Mouse (Mus musculus): ENCODE measurements around the gene Txndc5.

- TF ChIP-seq CTCF (IDR thresholded peaks at IDR 0.05; ENCODE audit: low read depth, low read length) = no peak
- no peak for TF ChIP-seq GATA1 (IDR thresholded peaks at IDR 0.05; ENCODE audit: borderline replicate concordance, low read length)
Observed at GRCm38 (mm10) chr13:38554611-38555010, 26.0 kb upstream of the Txndc5 start.

Measured in G1E (cell line).